Comparison of ENCODE assay signal across 9 mouse cellular contexts in genomic region chr9:8700669-8701068, GRCm38 (mm10).
DNase-seq lines count a peak whose midpoint lies in the region; ATAC-seq and TF ChIP-seq lines count a peak whose summit lies in the region.
"Had no signal": no experiment of that assay in that cellular context is flagged by ENCODE, and none has a peak within 500 bp of the region (broad histone marks: within the 10 kb centered on the region; RNA-seq: fewer than 3 reads in every experiment).

No protein-coding gene starts in this region.

- peak; percentile 92 for TF ChIP-seq CTCF in layer of hippocampus, adult 2 months (conservative IDR thresholded peaks at IDR 0.05)

- no peaks in the 10 kb centered on the region for H3K4me1 ChIP-seq in forebrain, embryonic 10.5 days
- H3K4me1 ChIP-seq in hindbrain, embryonic 10.5 days (replicated peaks), result no peaks in the 10 kb centered on the region
- H3K4me1 ChIP-seq in lung, embryonic 16.5 days (replicated peaks; ENCODE audit: control insufficient read depth, insufficient read depth, low read length), result 0 out of 2 replicates have a peak, but pooled peaks cover 4% of the 10 kb centered on the region
- H3K4me1 ChIP-seq: heart, embryonic 13.5 days had no signal

- H3K4me2 ChIP-seq in lung, embryonic 16.5 days (ENCODE audit: low read depth, low read length), result no peak overlapping the region
- H3K4me2 ChIP-seq: heart, embryonic 13.5 days had no signal

- peak; percentile 51; the same call in 1 of the 2 replicates for ATAC-seq in lung, embryonic 16.5 days (ENCODE audit: low read depth)

- H3K27ac ChIP-seq in forebrain, embryonic 10.5 days, result no peak overlapping the region
- H3K27ac ChIP-seq in hindbrain, embryonic 10.5 days, result no peak overlapping the region
- H3K27ac ChIP-seq in layer of hippocampus, adult 2 months, result no peak overlapping the region
- H3K27ac ChIP-seq in lung, embryonic 16.5 days (ENCODE audit: low read length), result no peak overlapping the region
- H3K27ac ChIP-seq: heart, embryonic 13.5 days had no signal

- no peaks in the 10 kb centered on the region for H3K36me3 ChIP-seq in forebrain, embryonic 10.5 days (replicated peaks)
- H3K36me3 ChIP-seq in hindbrain, embryonic 10.5 days, result no peaks in the 10 kb centered on the region
- no peaks in the 10 kb centered on the region for H3K36me3 ChIP-seq in lung, embryonic 16.5 days (ENCODE audit: control insufficient read depth, insufficient read depth, low read length)
- H3K36me3 ChIP-seq: heart, embryonic 13.5 days had no signal

- H3K9me3 ChIP-seq in forebrain, embryonic 10.5 days, result no peaks in the 10 kb centered on the region
- no peaks in the 10 kb centered on the region for H3K9me3 ChIP-seq in hindbrain, embryonic 10.5 days
- H3K9me3 ChIP-seq in lung, embryonic 16.5 days (ENCODE audit: control insufficient read depth, low read length), result no peaks in the 10 kb centered on the region
- H3K9me3 ChIP-seq: heart, embryonic 13.5 days had no signal

- no peaks in the 10 kb centered on the region for H3K27me3 ChIP-seq in forebrain, embryonic 10.5 days (ENCODE audit: poor library complexity, severe bottlenecking)
- H3K27me3 ChIP-seq in hindbrain, embryonic 10.5 days (ENCODE audit: insufficient read depth, poor library complexity, severe bottlenecking), result no peaks in the 10 kb centered on the region
- no peaks in the 10 kb centered on the region for H3K27me3 ChIP-seq in lung, embryonic 16.5 days (ENCODE audit: control insufficient read depth, insufficient read depth, low read depth, low read length)
- H3K27me3 ChIP-seq: heart, embryonic 13.5 days had no signal

- DNase-seq in ES-CJ7 (ENCODE audit: low read depth, low spot score), result peak; percentile 83
- peak; percentile 54 for DNase-seq in brain, embryonic 18.5 days (ENCODE audit: low read depth, low spot score)
- DNase-seq in forebrain, embryonic 10.5 days (ENCODE audit: extremely low spot score, low spot score), result peak; percentile 73
- peak; percentile 76 for DNase-seq in hindbrain, embryonic 10.5 days (ENCODE audit: low spot score)
- peak; percentile 76 to 94 for DNase-seq in layer of hippocampus, adult 2 months (ENCODE audit: low spot score in 2 of 2)
- DNase-seq in retina, embryonic 14.5 days (ENCODE audit: low spot score), result peak; percentile 91
- DNase-seq in urinary bladder, postnatal 4 days (ENCODE audit: low spot score in 2 of 2), result peak; percentile 60 to 84

- 31% methylated on average over 5 of the region's 5 CpGs for WGBS in forebrain, embryonic 10.5 days
- 29% methylated on average over 5 of the region's 5 CpGs for WGBS in hindbrain, embryonic 10.5 days
- 27% methylated on average over 5 of the region's 5 CpGs for WGBS in lung, embryonic 16.5 days

- H3K4me3 ChIP-seq in forebrain, embryonic 10.5 days, result no peak overlapping the region
- H3K4me3 ChIP-seq in hindbrain, embryonic 10.5 days, result no peak overlapping the region
- no peak overlapping the region for H3K4me3 ChIP-seq in layer of hippocampus, adult 2 months
- H3K4me3 ChIP-seq in lung, embryonic 16.5 days (ENCODE audit: low read length), result no peak overlapping the region
- H3K4me3 ChIP-seq: heart, embryonic 13.5 days had no signal

- H3K9ac ChIP-seq in lung, embryonic 16.5 days (ENCODE audit: low read length), result no peak overlapping the region
- H3K9ac ChIP-seq: heart, embryonic 13.5 days had no signal
